10 mouse cellular contexts compared by ENCODE assay signal in the genomic region with DNA sequence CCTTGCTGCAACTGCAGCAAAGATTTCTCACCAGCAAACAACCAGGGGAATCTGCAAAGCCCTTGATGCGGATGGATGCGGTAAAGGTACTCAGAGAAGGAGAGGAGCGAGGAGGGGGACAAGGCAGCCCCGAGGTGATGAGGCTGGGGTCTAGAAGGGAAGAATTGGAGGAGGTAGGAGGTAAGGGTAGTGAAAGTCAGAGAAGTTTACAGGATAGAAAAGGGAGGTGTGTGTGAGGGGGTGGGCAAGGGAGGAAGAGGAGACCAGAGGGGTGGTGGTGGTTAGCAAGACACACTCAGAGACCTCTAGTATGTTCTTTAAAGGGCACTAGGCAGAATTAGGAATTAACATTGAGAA. TPM values are rescaled to one million over a fixed set of nuclear protein-coding genes. Genes with fewer than 3 reads are reported as not detected.
DNase-seq lines count a peak whose midpoint lies in the region; ATAC-seq and TF ChIP-seq lines count a peak whose summit lies in the region.
"Had no signal": no experiment of that assay in that cellular context is flagged by ENCODE, and none has a peak within 500 bp of the region (broad histone marks: within the 10 kb centered on the region; RNA-seq: fewer than 3 reads in every experiment).

No protein-coding gene starts in this region.

- no peak for DNase-seq in kidney, adult 11 months
- DNase-seq in intestine, embryonic 14.5 days (ENCODE audit: low spot score), result no peak
- DNase-seq in gastrocnemius, postnatal 4 days (ENCODE audit: low spot score in 2 of 2), result no peak
- no peak for DNase-seq in left cerebral cortex, postnatal 14 days (ENCODE audit: low spot score in 2 of 2)
- no peak for DNase-seq in adrenal gland, postnatal 4 days (ENCODE audit: low spot score in 2 of 2)
- DNase-seq: lung, postnatal 36 days had no signal

- H3K4me1 ChIP-seq in kidney, embryonic 16.5 days (ENCODE audit: insufficient read depth, low read length), result no peaks in the 10 kb centered on the region
- no peaks in the 10 kb centered on the region for H3K4me1 ChIP-seq in embryonic fibroblast, embryonic 13.5 days (ENCODE audit: control insufficient read depth, insufficient read depth, low read length)
- no peaks in the 10 kb centered on the region for H3K4me1 ChIP-seq in intestine, embryonic 14.5 days (replicated peaks; ENCODE audit: control insufficient read depth, insufficient read depth, low read length)
- H3K4me1 ChIP-seq in neural tube, embryonic 12.5 days, result 0 out of 2 replicates have a peak, but pooled peaks cover 4% of the 10 kb centered on the region

- H3K27ac ChIP-seq in kidney, embryonic 16.5 days (ENCODE audit: low read length), result 0 out of 2 replicates have a peak overlapping the region, but pooled peaks have one; percentile 80
- H3K27ac ChIP-seq in embryonic fibroblast, embryonic 13.5 days (ENCODE audit: insufficient read depth, low read length), result no peak overlapping the region
- no peak overlapping the region for H3K27ac ChIP-seq in intestine, embryonic 14.5 days (ENCODE audit: low read depth)
- H3K27ac ChIP-seq in neural tube, embryonic 12.5 days, result 0 out of 2 replicates have a peak overlapping the region, but pooled peaks have one; percentile 66

- H3K9ac ChIP-seq in kidney, embryonic 16.5 days (replicated peaks; ENCODE audit: low read length), result peak overlapping the region; percentile 72
- H3K9ac ChIP-seq in intestine, embryonic 14.5 days (ENCODE audit: low read length), result peak overlapping the region; percentile 53
- peak overlapping the region; percentile 69 for H3K9ac ChIP-seq in neural tube, embryonic 12.5 days

- H3K4me3 ChIP-seq in kidney, embryonic 16.5 days (ENCODE audit: low read length), result peak overlapping the region; percentile 69
- peak overlapping the region; percentile 48 for H3K4me3 ChIP-seq in embryonic fibroblast, embryonic 13.5 days (ENCODE audit: insufficient read depth, low read length)
- peak overlapping the region; percentile 60 for H3K4me3 ChIP-seq in intestine, embryonic 14.5 days (ENCODE audit: low read depth, low read length)
- peak overlapping the region; percentile 61 for H3K4me3 ChIP-seq in neural tube, embryonic 12.5 days

- 0 out of 2 replicates have a peak, but pooled peaks cover 4% of the 10 kb centered on the region for H3K27me3 ChIP-seq in kidney, embryonic 16.5 days (ENCODE audit: insufficient read depth, low read length)
- no peaks in the 10 kb centered on the region for H3K27me3 ChIP-seq in intestine, embryonic 14.5 days (replicated peaks; ENCODE audit: control insufficient read depth, insufficient read depth, low read length)
- no peaks in the 10 kb centered on the region for H3K27me3 ChIP-seq in neural tube, embryonic 12.5 days (replicated peaks)

- no peak; the same call in 1 of the 2 replicates for ATAC-seq in kidney, embryonic 16.5 days (ENCODE audit: low FRiP score, low TSS enrichment)
- ATAC-seq in intestine, embryonic 14.5 days (replicated peaks; ENCODE audit: low FRiP score, low TSS enrichment, low read depth), result peak; percentile 45; the same call in 1 of the 2 replicates
- no peak; the same call in 1 of the 2 replicates for ATAC-seq in neural tube, embryonic 12.5 days (ENCODE audit: low FRiP score, low read depth)

- TF ChIP-seq POLR2A in embryonic fibroblast, embryonic 13.5 days (IDR thresholded peaks at IDR 0.05; ENCODE audit: low read depth, low read length), result no peak

- H3K4me2 ChIP-seq in kidney, embryonic 16.5 days (replicated peaks; ENCODE audit: low read depth, low read length), result peak overlapping the region; percentile 84
- peak overlapping the region; percentile 73 for H3K4me2 ChIP-seq in intestine, embryonic 14.5 days (ENCODE audit: low read length)
- H3K4me2 ChIP-seq in neural tube, embryonic 12.5 days (replicated peaks), result peak overlapping the region; percentile 80

- intact Hi-C loops in left cerebral cortex, postnatal 14 days (cut with DNase I), result loop anchor here (10.0 kb wide), 1 partner anchor 261 kb away; no protein-coding TSS in a partner anchor

- no peak for TF ChIP-seq CTCF in embryonic fibroblast, embryonic 13.5 days (IDR thresholded peaks at IDR 0.05; ENCODE audit: borderline replicate concordance, insufficient read depth, low read length)

- 3% methylated on average over 4 of the region's 4 CpGs for WGBS in kidney, embryonic 16.5 days
- WGBS in intestine, embryonic 14.5 days, result 0% methylated on average over 4 of the region's 4 CpGs
- WGBS in neural tube, embryonic 12.5 days, result 0% methylated on average over 4 of the region's 4 CpGs

- no peaks in the 10 kb centered on the region for H3K9me3 ChIP-seq in kidney, embryonic 16.5 days (ENCODE audit: low read length)
- no peaks in the 10 kb centered on the region for H3K9me3 ChIP-seq in intestine, embryonic 14.5 days (ENCODE audit: control insufficient read depth, low read length)
- H3K9me3 ChIP-seq in neural tube, embryonic 12.5 days, result no peaks in the 10 kb centered on the region

- no peaks in the 10 kb centered on the region for H3K36me3 ChIP-seq in kidney, embryonic 16.5 days (ENCODE audit: insufficient read depth, low read length)
- H3K36me3 ChIP-seq in intestine, embryonic 14.5 days (ENCODE audit: control insufficient read depth, insufficient read depth, low read length), result no peaks in the 10 kb centered on the region
- H3K36me3 ChIP-seq in neural tube, embryonic 12.5 days, result no peaks in the 10 kb centered on the region

RNA-seq across cellular contexts. Expression of gene Gria4, which starts 0.2 kb away (rescaled TPM):
- 11.0 and 12.7 TPM in 2 replicates for polyA plus RNA-seq in kidney, embryonic 16.5 days (2015; fragmentation: Nextera tagmentation; extraction: Ambion mirVana)
- polyA plus RNA-seq in embryonic fibroblast, embryonic 13.5 days (2011; ENCODE audit: insufficient read length, low read depth, missing spikeins), result 0.12 TPM in 1 of 2 replicates, not detected in the other
- polyA plus RNA-seq in intestine, embryonic 14.5 days (2014; fragmentation: Nextera tagmentation; extraction: Ambion mirVana), result 6.0 and 6.8 TPM in 2 replicates
- 13.0 and 16.3 TPM in 2 replicates for polyA plus RNA-seq in neural tube, embryonic 12.5 days (2016; fragmentation: Nextera tagmentation; extraction: Ambion mirVana)
- 1 to 10 TPM in 1 of 2 experiments, under 1 TPM in 1; 0.86 to 1.0 TPM for total RNA-seq in gastrocnemius, postnatal 4 days (2021)
- total RNA-seq in left cerebral cortex, postnatal 14 days (2021), result 10 to 100 TPM; 94.6 to 97.0 TPM
- total RNA-seq in adrenal gland, postnatal 4 days (2021), result 10 to 100 TPM in 1 of 2 experiments, 1 to 10 TPM in 1; 6.8 to 10.6 TPM
- total RNA-seq: heart, postnatal 25 days had no signal

Comparison
In these comparisons a context has a peak if more than half of its experiments do, and no peak if none do; other contexts are left out.
1. H3K27ac ChIP-seq: peak in kidney, embryonic 16.5 days (single experiment) and neural tube, embryonic 12.5 days (single experiment); none in embryonic fibroblast, embryonic 13.5 days (single experiment) and intestine, embryonic 14.5 days (single experiment).
2. Peak in every context shown above with its lines, with median percentiles within 50 percentile points of each other: H3K4me2 ChIP-seq, H3K4me3 ChIP-seq and H3K9ac ChIP-seq.